Mouse (Mus musculus) liver, embryonic 15.5 days (tissue): ENCODE results near the gene Crmp1. TPM values are rescaled to one million over a fixed set of nuclear protein-coding genes. Genes with fewer than 3 reads are reported as not detected.

Experiments
- ATAC-seq: fragments of 200-750 bp; cut with Nextera tagmentation; 2 replicates; pipeline ENCODE4 v1.8.0; 2017; ENCODE audit warnings: moderate number of reproducible peaks, mild to moderate bottlenecking, moderate library complexity; ENCODE audit not compliant: insufficient read depth
- H3K27ac ChIP-seq: fragments of 300-500 bp; sonication (generic); replicated peaks from 2 replicates; pipeline ENCODE4 v1.5.1; 2015; ENCODE audit warnings: mild to moderate bottlenecking, inconsistent platforms
- H3K27me3 ChIP-seq: fragments of 300-500 bp; sonication (generic); 2 replicates; pipeline ENCODE4 v1.6.1; 2015; ENCODE audit warnings: mild to moderate bottlenecking, inconsistent platforms
- H3K36me3 ChIP-seq: fragments of 300-500 bp; sonication (generic); replicated peaks from 2 replicates; pipeline ENCODE4 v1.6.1; 2015; ENCODE audit warnings: moderate library complexity, mild to moderate bottlenecking, inconsistent platforms
- H3K4me1 ChIP-seq: fragments of 300-500 bp; sonication (generic); replicated peaks from 2 replicates; pipeline ENCODE4 v1.6.1; 2015; ENCODE audit warnings: inconsistent platforms
- H3K4me2 ChIP-seq: fragments of 300-500 bp; sonication (generic); 2 replicates; pipeline ENCODE4 v1.6.1; 2015; ENCODE audit warnings: moderate library complexity, mild to moderate bottlenecking, inconsistent platforms
- H3K4me3 ChIP-seq: fragments of 300-500 bp; sonication (generic); replicated peaks from 2 replicates; pipeline ENCODE4 v1.5.1; 2015; ENCODE audit warnings: mild to moderate bottlenecking, inconsistent platforms
- H3K9ac ChIP-seq: fragments of 300-500 bp; sonication (generic); 2 replicates; pipeline ENCODE4 v1.6.1; 2015; ENCODE audit warnings: moderate library complexity, mild to moderate bottlenecking, inconsistent platforms
- H3K9me3 ChIP-seq: fragments of 300-500 bp; sonication (generic); replicated peaks from 2 replicates; pipeline ENCODE4 v1.6.1; 2016; ENCODE audit warnings: inconsistent platforms
- WGBS: fragments of 180-500 bp; shearing (Covaris S2); methylation state at CpG from one replicate; pipeline ENCODE4 v1.1.7; 2015; ENCODE audit warnings: mixed read lengths; ENCODE audit not compliant: insufficient replicate concordance; 5-methylcytosine and 5-hydroxymethylcytosine counted together
- polyA plus RNA-seq: library from polyadenylated mRNA; unstranded; fragments of >200 nt; fragmentation: Nextera tagmentation; extraction: Ambion mirVana; gene quantifications from 2 replicates; pipeline ENCODE4 v1.2.1, GENCODE M21; 2015

Crmp1 gene
- polyA plus RNA-seq, 1 experiment from 2014 or later = 1.6 TPM

DNA sequence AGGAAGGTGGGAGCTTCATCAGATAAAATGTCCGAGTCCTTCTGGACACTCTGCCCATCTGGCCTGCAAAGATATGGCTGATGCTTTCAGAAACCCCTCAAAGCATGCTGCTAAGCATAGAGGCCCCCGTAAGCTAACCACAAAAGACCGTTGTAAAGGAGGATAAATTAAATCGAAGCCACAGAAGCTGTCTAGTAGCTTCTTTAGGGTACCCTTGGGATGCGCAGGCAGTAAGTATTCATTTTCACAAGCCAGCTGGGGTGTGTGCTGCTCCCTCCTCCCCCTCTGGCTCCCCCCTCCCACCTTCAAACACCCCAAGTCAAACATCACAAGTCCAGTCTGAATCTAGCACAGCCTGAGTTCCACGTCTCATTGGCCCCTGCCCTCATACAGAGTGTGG, 27.1 kb upstream of the Crmp1 start:
- H3K36me3 ChIP-seq = no peaks in the 10 kb centered on the region
- 64% methylated on average over 6 of the region's 6 CpGs for WGBS
- no peak for ATAC-seq
- no peaks in the 10 kb centered on the region for H3K4me1 ChIP-seq
- no peak overlapping the region for H3K4me3 ChIP-seq
- H3K4me2 ChIP-seq = no peak overlapping the region
- no peak overlapping the region for H3K27ac ChIP-seq
- no peak overlapping the region for H3K9ac ChIP-seq
- H3K9me3 ChIP-seq = no peaks in the 10 kb centered on the region
- H3K27me3 ChIP-seq = no peaks in the 10 kb centered on the region

DNA sequence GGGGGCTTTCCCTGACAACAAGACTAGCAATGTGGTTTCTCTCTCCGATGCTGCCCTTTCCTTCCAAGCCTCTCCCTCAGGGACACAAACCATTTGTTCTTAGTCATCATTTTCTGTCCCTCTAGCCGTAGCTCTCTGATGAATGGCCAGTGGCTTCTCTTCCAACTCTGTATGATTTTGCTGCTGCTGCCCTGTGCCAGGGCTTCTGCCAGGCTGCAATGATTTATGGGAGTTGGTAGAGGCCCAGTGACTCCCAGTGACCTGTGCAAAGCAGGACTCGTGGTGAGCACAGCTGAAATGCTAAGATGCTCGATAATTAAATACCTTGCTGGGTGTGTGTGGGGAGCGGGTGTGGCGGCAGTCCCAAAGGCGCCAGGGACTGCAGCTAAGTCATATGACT, 26.5 kb upstream of the Crmp1 start:
- H3K27ac ChIP-seq = no peak overlapping the region
- H3K9ac ChIP-seq = no peak overlapping the region
- no peak for ATAC-seq
- WGBS = 64% methylated on average over 7 of the region's 7 CpGs
- H3K4me1 ChIP-seq = no peaks in the 10 kb centered on the region
- no peak overlapping the region for H3K4me2 ChIP-seq
- no peaks in the 10 kb centered on the region for H3K36me3 ChIP-seq
- no peaks in the 10 kb centered on the region for H3K27me3 ChIP-seq
- H3K4me3 ChIP-seq = no peak overlapping the region
- H3K9me3 ChIP-seq = no peaks in the 10 kb centered on the region

DNA sequence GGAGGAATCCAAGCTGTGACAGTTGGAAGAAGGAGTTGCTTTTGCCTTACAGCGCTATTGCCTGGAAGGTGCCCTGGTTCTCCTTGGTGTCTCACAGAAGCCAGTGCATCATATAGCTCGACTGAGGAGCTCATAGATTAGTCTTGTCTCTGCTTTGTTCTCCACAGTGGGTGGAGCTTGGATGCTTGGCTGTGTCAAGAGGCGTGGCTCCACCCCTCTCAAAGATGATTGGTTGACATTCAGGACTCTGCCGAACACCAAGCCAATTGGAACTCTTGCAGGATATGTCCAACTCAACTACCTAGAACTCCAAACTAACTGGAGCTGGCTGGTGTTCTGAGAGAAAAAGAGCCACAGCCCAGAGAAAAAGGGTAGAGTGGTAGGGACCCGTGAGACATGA, 22.1 kb upstream of the Crmp1 start:
- no peak overlapping the region for H3K4me2 ChIP-seq
- H3K27ac ChIP-seq = no peak overlapping the region
- H3K36me3 ChIP-seq = no peaks in the 10 kb centered on the region
- no peaks in the 10 kb centered on the region for H3K4me1 ChIP-seq
- no peak overlapping the region for H3K9ac ChIP-seq
- 40% methylated on average over 5 of the region's 5 CpGs for WGBS
- no peaks in the 10 kb centered on the region for H3K9me3 ChIP-seq
- H3K27me3 ChIP-seq = no peaks in the 10 kb centered on the region
- no peak for ATAC-seq
- H3K4me3 ChIP-seq = no peak overlapping the region

DNA sequence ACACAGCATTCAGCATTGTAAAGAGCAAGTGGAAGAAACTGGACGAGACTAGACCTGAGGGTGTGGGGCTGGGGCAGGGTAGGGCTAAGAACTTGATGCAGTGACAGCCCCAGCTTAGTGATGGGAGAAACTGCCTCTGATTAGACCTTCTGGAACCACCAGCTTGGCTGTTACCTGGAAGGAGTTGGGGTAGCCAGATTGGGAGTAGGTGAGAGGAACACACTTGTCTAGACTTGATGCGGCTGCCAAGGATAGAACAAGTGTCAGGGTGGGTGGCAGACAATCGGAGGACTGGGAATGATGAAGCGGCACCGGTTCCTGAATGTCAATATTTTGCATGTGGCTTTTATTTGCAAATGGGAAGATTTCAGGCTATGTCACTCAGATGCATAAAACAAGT, 21.2 kb upstream of the Crmp1 start:
- Histone ChIP-seq H3K9ac (no peak overlapping the region), H3K4me3 (no peak overlapping the region), H3K27ac (no peak overlapping the region), H3K9me3 (no peaks in the 10 kb centered on the region), H3K27me3 (no peaks in the 10 kb centered on the region), H3K36me3 (no peaks in the 10 kb centered on the region), H3K4me2 (no peak overlapping the region), H3K4me1 (no peaks in the 10 kb centered on the region)
- no peak for ATAC-seq
- WGBS = 67% methylated on average over 5 of the region's 5 CpGs

- 44% methylated on average over 6 of the region's 6 CpGs for WGBS
Measured at GRCm38 (mm10) chr5:37221563-37221962, 20.2 kb upstream of the Crmp1 start.

DNA sequence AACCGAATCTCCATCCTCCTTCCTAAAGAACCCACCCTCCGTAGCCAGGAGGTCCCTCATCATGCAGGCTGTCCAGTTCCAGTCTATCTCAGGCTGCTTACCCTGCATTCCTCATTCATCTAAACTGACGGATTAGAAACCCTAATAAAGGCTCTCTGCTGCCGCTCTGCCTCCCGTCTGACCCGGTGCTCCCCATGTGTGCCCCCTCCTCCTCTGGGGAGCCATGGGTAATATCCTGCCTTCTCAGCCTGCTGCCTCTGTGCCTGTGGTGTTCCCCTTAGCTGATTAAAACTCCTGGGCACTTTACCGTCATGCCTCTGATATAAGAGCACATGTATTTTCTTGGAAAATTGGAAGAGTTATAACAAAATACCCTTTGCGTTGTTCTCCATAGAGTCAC, 19.4 kb upstream of the Crmp1 start:
- H3K4me2 ChIP-seq = no peak overlapping the region
- H3K27ac ChIP-seq = no peak overlapping the region
- H3K4me3 ChIP-seq = no peak overlapping the region
- H3K9me3 ChIP-seq = no peaks in the 10 kb centered on the region
- no peaks in the 10 kb centered on the region for H3K36me3 ChIP-seq
- H3K4me1 ChIP-seq = no peaks in the 10 kb centered on the region
- no peaks in the 10 kb centered on the region for H3K27me3 ChIP-seq
- no peak overlapping the region for H3K9ac ChIP-seq
- ATAC-seq = no peak
- WGBS = 61% methylated on average over 8 of the region's 8 CpGs

More at GRCm38 (mm10) chr5:37221563-37221962, 20.2 kb upstream of the Crmp1 start:
- H3K4me3 ChIP-seq = no peak overlapping the region
- ATAC-seq = no peak
- H3K4me2 ChIP-seq = no peak overlapping the region
- no peaks in the 10 kb centered on the region for H3K9me3 ChIP-seq
- no peak overlapping the region for H3K27ac ChIP-seq
- no peaks in the 10 kb centered on the region for H3K27me3 ChIP-seq
- no peaks in the 10 kb centered on the region for H3K36me3 ChIP-seq
- no peaks in the 10 kb centered on the region for H3K4me1 ChIP-seq
- H3K9ac ChIP-seq = no peak overlapping the region

DNA sequence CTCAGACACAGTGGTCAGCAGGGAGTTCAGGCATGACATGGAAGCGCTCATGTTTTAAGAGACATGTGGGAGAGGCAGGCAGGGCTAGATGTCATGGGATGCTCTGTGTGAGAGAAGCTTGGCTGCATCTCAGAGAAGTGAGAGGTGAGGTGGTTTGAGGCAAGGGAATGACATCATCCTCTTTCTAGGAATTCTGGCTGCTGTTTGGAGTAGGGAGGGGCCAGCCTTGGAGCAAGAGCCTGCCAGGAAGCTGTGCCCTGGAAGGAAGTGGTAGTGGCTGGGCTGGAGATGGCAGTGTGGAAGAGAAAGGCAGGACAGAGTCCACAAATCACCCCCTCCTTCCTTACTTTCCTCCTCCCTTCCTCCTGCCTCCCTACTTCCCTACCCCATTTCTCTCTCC, 16.0 kb upstream of the Crmp1 start:
- Histone ChIP-seq H3K4me2 (no peak overlapping the region), H3K36me3 (no peaks in the 10 kb centered on the region), H3K27me3 (0 out of 2 replicates have a peak, but pooled peaks cover 3% of the 10 kb centered on the region), H3K9ac (no peak overlapping the region), H3K4me3 (no peak overlapping the region), H3K4me1 (no peaks in the 10 kb centered on the region), H3K9me3 (no peaks in the 10 kb centered on the region), H3K27ac (no peak overlapping the region)
- ATAC-seq = no peak
- 64% methylated on average over 1 of the region's 1 CpGs for WGBS

DNA sequence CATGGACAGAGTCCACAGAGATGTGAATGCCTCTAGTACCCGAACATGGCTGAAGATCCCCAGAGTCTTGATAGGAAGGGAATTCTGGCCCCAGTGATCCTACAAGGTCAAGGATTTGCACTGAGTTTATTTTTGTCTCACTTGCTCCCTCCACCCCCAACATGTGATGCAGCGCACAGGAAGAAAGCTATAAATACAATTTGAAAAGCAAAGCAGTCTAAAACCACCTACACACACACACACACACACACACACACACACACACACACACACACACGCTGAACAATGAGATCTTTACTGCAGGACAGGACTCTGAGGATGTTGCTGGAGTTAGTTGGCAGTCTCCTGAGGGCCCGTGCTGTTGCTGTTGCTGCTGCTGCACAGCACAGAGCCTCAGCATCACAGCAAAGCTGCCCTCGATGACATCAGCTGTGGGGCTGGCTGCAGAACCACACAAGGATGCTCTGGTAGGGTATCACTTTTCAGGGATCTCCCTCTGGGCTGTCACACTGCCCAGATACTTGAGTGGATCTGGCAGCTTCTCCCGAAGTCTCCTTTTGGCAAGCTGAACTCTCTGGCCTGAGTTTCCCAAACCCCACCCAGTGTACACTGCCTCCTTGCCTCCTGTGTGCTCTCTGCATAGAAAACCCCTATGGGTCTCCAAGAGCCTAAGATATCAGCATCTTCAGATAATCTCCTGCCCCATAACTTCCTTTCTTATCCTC, 13.6 kb upstream of the Crmp1 start:
- 35% methylated on average over 6 of the region's 6 CpGs for WGBS
- H3K9ac ChIP-seq = no peak overlapping the region
- ATAC-seq = no peak

GRCm38 (mm10) chr5:37228894-37229293, 12.8 kb upstream of the Crmp1 start:
- Histone ChIP-seq H3K27me3 (0 out of 2 replicates have a peak, but pooled peaks cover 3% of the 10 kb centered on the region), H3K27ac (no peak overlapping the region), H3K9ac (no peak overlapping the region), H3K4me1 (no peaks in the 10 kb centered on the region), H3K9me3 (no peaks in the 10 kb centered on the region), H3K4me2 (no peak overlapping the region), H3K36me3 (no peaks in the 10 kb centered on the region), H3K4me3 (no peak overlapping the region)
- ATAC-seq = no peak
- 42% methylated on average over 7 of the region's 7 CpGs for WGBS

More for the DNA sequence above, 13.6 kb upstream of the Crmp1 start:
- Histone ChIP-seq H3K27ac (no peak overlapping the region), H3K4me1 (no peaks in the 10 kb centered on the region), H3K27me3 (0 out of 2 replicates have a peak, but pooled peaks cover 3% of the 10 kb centered on the region), H3K4me2 (no peak overlapping the region), H3K9me3 (no peaks in the 10 kb centered on the region), H3K4me3 (no peak overlapping the region), H3K36me3 (no peaks in the 10 kb centered on the region)

- WGBS = 35% methylated on average over 9 of the region's 9 CpGs
- no peaks in the 10 kb centered on the region for H3K9me3 ChIP-seq
- no peak overlapping the region for H3K9ac ChIP-seq
- H3K4me2 ChIP-seq = no peak overlapping the region
- no peak overlapping the region for H3K4me3 ChIP-seq
- no peak for ATAC-seq
- H3K27me3 ChIP-seq = 0 out of 2 replicates have a peak, but pooled peaks cover 3% of the 10 kb centered on the region
- H3K4me1 ChIP-seq = no peaks in the 10 kb centered on the region
- no peak overlapping the region for H3K27ac ChIP-seq
- no peaks in the 10 kb centered on the region for H3K36me3 ChIP-seq
Measured at GRCm38 (mm10) chr5:37233010-37233557, 8.7 kb upstream of the Crmp1 start.

- ATAC-seq = no peak
- WGBS = 27% methylated on average over 2 of the region's 2 CpGs
- no peak overlapping the region for H3K27ac ChIP-seq
- H3K9me3 ChIP-seq = no peaks in the 10 kb centered on the region
- H3K4me3 ChIP-seq = no peak overlapping the region
- H3K36me3 ChIP-seq = no peaks in the 10 kb centered on the region
- H3K27me3 ChIP-seq = peaks cover 40% of the 10 kb centered on the region
- peaks cover 7% of the 10 kb centered on the region for H3K4me1 ChIP-seq
- H3K4me2 ChIP-seq = no peak overlapping the region
- no peak overlapping the region for H3K9ac ChIP-seq
Measured at GRCm38 (mm10) chr5:37238654-37239053, 3.1 kb upstream of the Crmp1 start.

GRCm38 (mm10) chr5:37240550-37240949, 1.2 kb upstream of the Crmp1 start:
- no peak overlapping the region for H3K9ac ChIP-seq
- ATAC-seq = no peak
- WGBS = 5% methylated on average over 5 of the region's 5 CpGs

More at GRCm38 (mm10) chr5:37240550-37240949, 1.2 kb upstream of the Crmp1 start:
- Histone ChIP-seq H3K27ac (no peak overlapping the region), H3K36me3 (no peaks in the 10 kb centered on the region), H3K4me1 (peaks cover 7% of the 10 kb centered on the region), H3K27me3 (peaks cover 59% of the 10 kb centered on the region), H3K9me3 (no peaks in the 10 kb centered on the region), H3K4me3 (no peak overlapping the region), H3K4me2 (no peak overlapping the region)
